Mouse (Mus musculus) liver, embryonic 13.5 days (tissue): ENCODE measurements around the gene Bysl. TPM values are rescaled to one million over a fixed set of nuclear protein-coding genes. Genes with fewer than 3 reads are reported as not detected.
"Not testable (repeated sequence)": the region's sequence is repeated elsewhere in the genome, so short reads cannot be mapped to it uniquely, and the experiment has no call there.

ENCODE experiments used
- ATAC-seq: fragments of 200-750 bp; cut with Nextera tagmentation; 2 replicates; pipeline ENCODE4 v1.8.0; 2017; ENCODE audit warnings: low read depth, mild to moderate bottlenecking, moderate number of reproducible peaks, moderate library complexity
- DNase-seq: peaks from one replicate; pipeline ENCODE4 v3.0.0; 2022
- H3K27ac ChIP-seq: fragments of 300-500 bp; sonication (generic); 2 replicates; pipeline ENCODE4 v1.5.1; 2015; ENCODE audit warnings: moderate library complexity, mild to moderate bottlenecking, inconsistent platforms
- H3K27me3 ChIP-seq: fragments of 300-500 bp; sonication (generic); 2 replicates; pipeline ENCODE4 v1.6.1; 2015; ENCODE audit warnings: mild to moderate bottlenecking, inconsistent platforms
- H3K36me3 ChIP-seq: fragments of 300-500 bp; sonication (generic); 2 replicates; pipeline ENCODE4 v1.6.1; 2015; ENCODE audit warnings: mild to moderate bottlenecking, inconsistent platforms
- H3K4me1 ChIP-seq: fragments of 300-500 bp; sonication (generic); replicated peaks from 2 replicates; pipeline ENCODE4 v1.6.1; 2015; ENCODE audit warnings: inconsistent platforms
- H3K4me2 ChIP-seq: fragments of 300-500 bp; sonication (generic); 2 replicates; pipeline ENCODE4 v1.6.1; 2015; ENCODE audit warnings: inconsistent platforms, mild to moderate bottlenecking, moderate library complexity
- H3K4me3 ChIP-seq: fragments of 300-500 bp; sonication (generic); replicated peaks from 2 replicates; pipeline ENCODE4 v1.5.1; 2015; ENCODE audit warnings: mild to moderate bottlenecking, inconsistent platforms
- H3K9ac ChIP-seq: fragments of 300-500 bp; sonication (generic); 2 replicates; pipeline ENCODE4 v1.6.1; 2015; ENCODE audit warnings: mild to moderate bottlenecking, inconsistent platforms
- H3K9me3 ChIP-seq: fragments of 300-500 bp; sonication (generic); replicated peaks from 2 replicates; pipeline ENCODE4 v1.6.1; 2016; ENCODE audit warnings: inconsistent platforms
- WGBS: fragments of 180-500 bp; shearing (Covaris S2); methylation state at CpG from one replicate; pipeline ENCODE4 v1.1.7; 2015; ENCODE audit not compliant: insufficient replicate concordance; 5-methylcytosine and 5-hydroxymethylcytosine counted together
- polyA plus RNA-seq: library from polyadenylated mRNA; unstranded; fragments of >200 nt; fragmentation: Nextera tagmentation; extraction: Ambion mirVana; gene quantifications from 2 replicates; pipeline ENCODE4 v1.2.1, GENCODE M21; 2015

Bysl gene
- polyA plus RNA-seq, 1 experiment from 2014 or later, result 28.4 TPM

DNA sequence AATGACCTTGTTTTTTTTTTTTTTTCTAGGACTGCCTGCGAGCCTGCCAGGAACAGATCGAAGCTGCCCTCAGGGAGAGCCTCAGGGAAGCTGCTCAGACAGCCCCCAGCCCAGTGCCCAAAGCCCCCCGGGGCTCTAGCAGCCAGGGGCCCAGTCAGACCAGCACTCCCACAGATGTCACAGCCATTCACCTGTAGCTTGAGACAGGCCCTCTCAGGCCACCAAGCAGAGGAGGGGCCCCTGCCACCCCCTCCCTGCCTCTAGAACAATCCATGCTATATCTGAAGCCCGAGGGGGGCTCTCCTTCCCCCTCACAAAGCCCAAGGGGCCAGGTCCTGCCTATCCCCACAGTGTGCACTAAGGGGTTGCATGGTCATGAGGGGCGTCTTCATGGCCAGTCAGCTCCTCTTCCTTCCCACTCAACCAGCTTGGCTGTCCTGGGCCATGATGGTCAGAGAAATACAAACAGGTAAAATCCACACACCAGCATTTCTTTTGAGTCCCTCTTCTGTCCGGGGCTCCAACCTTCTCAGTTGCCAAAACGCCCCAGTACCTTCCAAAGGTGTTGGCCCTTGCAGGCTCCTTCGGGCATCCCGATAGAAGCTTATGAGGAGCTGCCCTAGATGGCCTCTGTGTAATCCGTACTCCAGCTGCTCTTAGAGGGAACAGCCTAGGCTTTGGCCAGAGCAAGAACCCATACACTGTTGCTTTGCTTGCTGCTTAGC is 12.6 kb downstream of the Bysl start:
- Histone ChIP-seq H3K4me2 (peak overlapping the region; percentile 97), H3K27ac (peak overlapping the region; percentile 100), H3K4me1 (peaks cover 72% of the 10 kb centered on the region), H3K4me3 (peak overlapping the region; percentile 72), H3K36me3 (peaks cover 83% of the 10 kb centered on the region), H3K9ac (peak overlapping the region; percentile 89)
- not testable (repeated sequence) for DNase-seq, ATAC-seq, H3K27me3 ChIP-seq, H3K9me3 ChIP-seq
- 62% methylated on average over 10 of the region's 10 CpGs for WGBS

DNA sequence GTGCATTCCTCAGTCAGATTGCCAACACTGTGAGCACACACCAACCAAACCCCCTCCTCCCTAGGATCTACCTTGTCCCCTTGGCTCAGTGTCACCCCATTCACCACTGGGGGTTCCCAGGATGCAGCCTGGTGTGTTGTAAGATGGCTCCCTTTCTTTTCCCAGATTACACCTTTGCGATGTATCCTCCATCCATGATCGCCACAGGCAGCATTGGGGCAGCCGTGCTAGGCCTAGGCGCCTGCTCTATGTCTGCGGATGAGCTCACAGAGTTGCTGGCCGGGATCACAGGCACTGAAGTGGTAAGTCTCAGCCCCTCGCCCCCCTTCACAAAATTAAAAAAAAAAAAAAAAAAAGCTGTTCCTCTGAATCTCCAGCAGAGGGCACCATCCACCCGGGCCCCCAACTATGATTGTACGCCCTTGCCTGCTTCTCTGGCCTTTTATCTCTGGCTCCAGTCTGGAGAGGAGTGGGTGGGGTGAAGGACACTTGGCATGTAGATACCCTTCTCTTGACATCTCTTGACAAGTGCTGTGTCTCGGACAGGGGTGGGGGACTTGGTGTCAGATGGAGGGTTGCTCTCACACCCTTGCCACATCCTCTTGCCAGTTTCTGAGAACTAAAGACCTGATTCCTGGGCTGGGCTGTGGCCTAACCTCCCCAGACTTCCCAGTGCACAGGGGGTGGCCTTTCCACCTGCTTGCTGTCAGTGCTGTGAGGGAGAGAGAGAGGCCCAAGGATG is 13.3 kb downstream of the Bysl start:
- Histone ChIP-seq H3K4me3 (peak overlapping the region; percentile 72), H3K27me3 (no peaks in the 10 kb centered on the region), H3K27ac (peak overlapping the region; percentile 100), H3K9me3 (no peaks in the 10 kb centered on the region), H3K4me2 (peak overlapping the region; percentile 97), H3K9ac (peak overlapping the region; percentile 89), H3K36me3 (peaks cover 77% of the 10 kb centered on the region), H3K4me1 (peaks cover 74% of the 10 kb centered on the region)
- DNase-seq (peak; percentile 90), ATAC-seq (peak; percentile 74)
- WGBS, result 20% methylated on average over 10 of the region's 10 CpGs

DNA sequence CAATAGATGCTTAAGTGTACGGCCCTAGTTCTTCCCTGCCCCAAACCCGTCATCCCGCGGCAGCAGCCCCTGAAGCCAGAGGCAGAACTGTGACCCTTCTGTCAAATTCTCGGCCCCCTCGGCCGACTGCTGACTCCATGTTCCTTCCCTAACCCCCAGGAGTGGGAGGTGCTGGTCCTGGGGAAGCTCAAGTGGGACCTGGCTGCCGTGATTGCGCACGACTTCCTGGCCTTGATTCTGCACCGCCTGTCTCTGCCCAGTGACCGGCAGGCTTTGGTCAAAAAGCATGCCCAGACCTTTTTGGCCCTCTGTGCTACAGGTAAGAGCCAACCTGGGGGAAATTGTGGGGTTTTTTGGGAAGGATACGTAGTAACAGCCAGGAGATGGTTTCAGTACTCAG is 14.0 kb downstream of the Bysl start:
- peak overlapping the region; percentile 97 for H3K4me2 ChIP-seq
- 62% methylated on average over 13 of the region's 13 CpGs for WGBS
- peak overlapping the region; percentile 72 for H3K4me3 ChIP-seq
- no peaks in the 10 kb centered on the region for H3K9me3 ChIP-seq
- H3K27me3 ChIP-seq, result no peaks in the 10 kb centered on the region
- DNase-seq (no peak), ATAC-seq (no peak)
- peaks cover 81% of the 10 kb centered on the region for H3K4me1 ChIP-seq
- peak overlapping the region; percentile 89 for H3K9ac ChIP-seq
- peak overlapping the region; percentile 100 for H3K27ac ChIP-seq
- H3K36me3 ChIP-seq, result peaks cover 69% of the 10 kb centered on the region

DNA sequence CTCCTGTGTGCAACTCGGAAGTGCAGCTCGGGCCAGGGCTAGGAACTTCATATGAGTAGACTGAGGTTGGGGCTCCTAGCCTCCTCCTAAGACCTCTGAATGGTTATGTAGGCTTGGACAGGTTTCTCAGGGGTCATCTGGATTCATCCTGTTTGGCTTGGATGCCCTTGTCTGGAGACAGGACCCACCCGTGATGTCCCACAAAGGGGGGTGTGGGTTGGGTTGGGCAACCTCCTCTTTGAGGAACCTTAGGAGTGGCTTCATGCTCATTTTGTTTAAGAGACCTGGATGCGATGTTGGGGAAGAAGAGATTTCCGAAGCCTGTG is 14.5 kb downstream of the Bysl start:
- peaks cover 83% of the 10 kb centered on the region for H3K4me1 ChIP-seq
- peaks cover 65% of the 10 kb centered on the region for H3K36me3 ChIP-seq
- peak overlapping the region; percentile 72 for H3K4me3 ChIP-seq

DNA sequence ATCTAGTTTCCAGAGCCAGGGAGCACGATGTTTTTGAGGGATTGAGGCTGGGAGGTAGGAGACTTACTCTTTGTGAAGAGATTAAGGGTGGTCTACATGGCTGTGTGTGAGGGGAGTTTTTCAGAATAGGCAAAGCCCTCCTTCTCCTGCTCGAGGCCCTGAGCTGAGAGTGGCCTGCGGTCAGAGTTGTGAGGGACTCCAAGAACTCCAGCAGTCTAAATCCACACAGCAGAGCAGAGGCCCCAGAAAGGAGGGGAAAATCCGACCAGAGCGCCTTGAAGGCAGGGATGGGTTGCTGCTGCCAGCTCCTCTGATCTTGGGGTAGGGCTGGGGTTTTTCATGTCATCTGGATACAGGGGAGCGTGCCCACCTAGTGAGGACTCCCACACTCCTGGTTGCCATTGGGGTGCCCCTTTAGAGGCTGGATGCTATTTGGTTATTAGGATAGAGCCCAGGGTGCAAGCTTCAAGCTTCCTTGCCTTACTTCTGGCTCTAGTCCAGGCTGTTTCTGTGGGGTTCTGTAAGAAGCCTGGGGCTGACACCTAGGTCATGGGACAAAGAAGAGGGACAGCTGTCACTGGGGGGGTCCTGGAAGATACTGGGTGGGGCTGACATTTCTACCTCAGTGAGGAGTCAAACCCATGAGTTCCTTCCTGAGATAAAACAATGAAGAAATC is 15.0 kb downstream of the Bysl start:
- Histone ChIP-seq H3K9me3 (no peaks in the 10 kb centered on the region), H3K36me3 (peaks cover 60% of the 10 kb centered on the region), H3K4me3 (peak overlapping the region; percentile 72), H3K4me2 (peak overlapping the region; percentile 97), H3K27me3 (no peaks in the 10 kb centered on the region), H3K27ac (peak overlapping the region; percentile 100), H3K9ac (peak overlapping the region; percentile 89), H3K4me1 (peaks cover 83% of the 10 kb centered on the region)
- ATAC-seq (no peak), DNase-seq (no peak)
- 31% methylated on average over 6 of the region's 6 CpGs for WGBS

More for the DNA sequence above, 14.5 kb downstream of the Bysl start:
- ATAC-seq, result no peak
- WGBS, result 39% methylated on average over 5 of the region's 5 CpGs
- Histone ChIP-seq H3K4me2 (peak overlapping the region; percentile 97), H3K27me3 (no peaks in the 10 kb centered on the region), H3K27ac (peak overlapping the region; percentile 100), H3K9ac (peak overlapping the region; percentile 89), H3K9me3 (no peaks in the 10 kb centered on the region)
- DNase-seq, result no peak

DNA sequence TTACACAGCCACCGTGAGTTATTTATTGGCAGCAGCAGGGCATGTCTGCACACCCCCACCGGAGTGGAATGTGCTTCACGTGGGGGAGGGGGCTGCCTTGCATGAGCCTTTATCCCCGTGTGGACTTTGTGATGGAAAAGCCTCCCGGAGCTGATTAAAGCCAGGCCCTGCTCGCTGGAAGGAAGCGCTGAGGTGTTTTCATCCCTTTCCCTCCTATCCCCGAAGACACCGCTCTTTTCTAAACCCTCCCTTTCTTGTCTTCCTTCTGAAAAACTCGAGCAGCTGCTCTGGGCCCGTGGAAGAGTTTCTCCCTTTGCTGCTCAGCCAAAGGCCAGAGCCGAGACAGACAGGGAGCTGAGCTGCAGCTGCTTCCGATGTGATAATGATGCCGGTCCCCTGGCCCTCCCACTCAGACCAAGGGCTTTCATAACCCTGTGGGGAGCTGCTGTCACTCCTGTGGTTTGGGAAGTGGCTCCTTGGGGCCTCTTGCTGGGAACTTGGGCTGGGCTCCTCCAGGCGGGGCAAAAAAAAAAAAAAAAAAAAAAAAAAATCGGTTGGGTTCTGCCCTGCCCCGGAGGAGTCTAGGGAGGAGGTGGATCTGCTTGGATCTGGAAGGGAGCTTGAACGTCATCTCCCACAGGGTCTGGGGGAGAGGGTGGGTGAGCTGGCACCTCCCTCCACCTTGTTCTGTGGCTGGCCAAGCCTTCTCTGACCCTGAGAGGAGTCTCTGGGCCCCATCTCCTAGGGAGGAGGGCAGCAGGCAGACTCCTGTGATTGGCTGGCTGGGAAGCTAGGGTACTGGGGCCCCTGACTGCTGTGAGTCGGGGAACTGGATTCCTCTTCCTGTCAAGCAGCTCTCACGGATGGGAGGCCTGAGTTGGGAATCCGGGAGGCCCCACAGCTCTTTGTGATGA is 15.8 kb downstream of the Bysl start:
- H3K4me2 ChIP-seq, result peak overlapping the region; percentile 97
- peak overlapping the region; percentile 89 for H3K9ac ChIP-seq
- peak overlapping the region; percentile 100 for H3K27ac ChIP-seq
- H3K4me1 ChIP-seq, result peaks cover 83% of the 10 kb centered on the region
- no peaks in the 10 kb centered on the region for H3K9me3 ChIP-seq
- peaks cover 52% of the 10 kb centered on the region for H3K36me3 ChIP-seq
- under 1% methylated on average over 21 of the region's 21 CpGs for WGBS
- ATAC-seq, result peak; percentile 78
- peak overlapping the region; percentile 72 for H3K4me3 ChIP-seq
- no peaks in the 10 kb centered on the region for H3K27me3 ChIP-seq
- DNase-seq, result peak; percentile 90

DNA sequence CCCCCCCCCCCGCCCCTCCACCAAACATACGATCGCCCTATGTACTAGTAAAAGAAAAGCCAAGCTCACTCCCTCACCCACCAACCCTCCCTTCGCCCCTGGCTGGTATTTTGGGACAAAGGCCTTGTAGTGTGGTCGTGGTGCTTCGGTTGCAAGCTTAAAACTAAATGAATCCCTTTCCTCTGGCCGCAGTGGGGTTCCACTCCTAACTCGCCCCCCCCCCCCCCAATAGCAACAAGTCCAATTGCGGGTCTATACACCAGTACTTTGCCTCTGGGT is 16.4 kb downstream of the Bysl start:
- Histone ChIP-seq H3K4me2 (peak overlapping the region; percentile 97), H3K27me3 (no peaks in the 10 kb centered on the region), H3K4me1 (peaks cover 80% of the 10 kb centered on the region), H3K9ac (peak overlapping the region; percentile 89), H3K27ac (peak overlapping the region; percentile 100), H3K4me3 (peak overlapping the region; percentile 72), H3K36me3 (peaks cover 46% of the 10 kb centered on the region), H3K9me3 (no peaks in the 10 kb centered on the region)
- ATAC-seq (no peak), DNase-seq (no peak)
- under 1% methylated on average over 9 of the region's 9 CpGs for WGBS

DNA sequence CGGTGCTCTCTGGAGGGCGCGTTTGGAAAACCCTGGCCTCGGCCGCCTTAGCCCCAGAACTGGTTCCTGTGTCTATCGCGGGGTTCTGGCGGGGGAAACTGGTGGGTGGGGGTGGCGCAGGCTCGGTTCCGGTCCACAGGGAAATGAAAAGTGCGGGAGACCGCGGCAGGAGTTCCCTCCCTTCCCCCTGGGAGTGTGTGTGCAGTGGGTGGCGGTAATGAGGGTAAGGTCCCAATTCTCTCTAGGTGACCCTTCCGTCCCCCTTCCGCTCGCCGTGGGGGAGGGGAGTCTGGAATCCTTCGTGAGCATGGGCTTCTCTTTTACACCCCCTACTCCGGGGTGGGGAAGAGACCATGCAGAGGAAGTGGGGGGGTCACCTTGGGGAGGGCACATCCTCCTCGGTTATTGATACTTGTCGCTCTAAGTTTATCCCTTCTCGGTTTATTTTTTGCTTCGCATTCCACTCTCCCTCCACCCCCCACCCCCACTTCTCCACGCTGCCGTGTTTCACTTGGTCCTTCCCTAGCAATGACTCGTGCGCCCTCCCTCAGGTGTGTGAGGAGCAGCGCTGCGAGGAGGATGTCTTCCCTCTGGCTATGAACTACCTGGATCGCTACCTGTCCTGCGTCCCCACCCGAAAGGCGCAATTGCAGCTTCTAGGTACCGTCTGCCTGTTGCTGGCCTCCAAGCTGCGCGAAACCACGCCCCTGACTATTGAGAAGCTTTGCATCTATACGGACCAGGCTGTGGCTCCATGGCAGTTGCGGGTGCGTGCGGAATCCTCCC is 16.9 kb downstream of the Bysl start:
- peak; percentile 63 for DNase-seq
- peaks cover 40% of the 10 kb centered on the region for H3K36me3 ChIP-seq
- peaks cover 78% of the 10 kb centered on the region for H3K4me1 ChIP-seq
- H3K27ac ChIP-seq, result peak overlapping the region; percentile 100
- H3K9ac ChIP-seq, result peak overlapping the region; percentile 89
- WGBS, result under 1% methylated on average over 43 of the region's 43 CpGs
- ATAC-seq, result 0 out of 2 replicates have a peak, but pooled peaks have one; percentile 2
- H3K4me3 ChIP-seq, result peak overlapping the region; percentile 72
- no peaks in the 10 kb centered on the region for H3K27me3 ChIP-seq
- no peaks in the 10 kb centered on the region for H3K9me3 ChIP-seq
- H3K4me2 ChIP-seq, result peak overlapping the region; percentile 97

DNA sequence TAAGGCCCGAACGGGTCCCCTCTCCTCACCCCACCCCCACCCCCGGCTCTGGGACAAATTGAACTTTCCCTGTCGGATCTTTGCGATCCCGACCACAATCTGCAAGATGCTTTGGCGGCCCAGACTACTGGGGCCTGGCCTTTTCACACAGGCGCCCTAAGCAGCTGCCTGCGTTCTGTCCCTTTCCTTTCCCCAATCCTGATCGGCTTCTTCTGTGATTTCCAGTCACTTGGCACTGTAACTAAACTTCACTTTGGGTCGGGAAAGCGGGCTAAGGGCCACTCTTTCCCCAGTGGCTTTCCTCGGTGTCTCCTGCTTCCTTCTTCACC is 17.5 kb downstream of the Bysl start:
- peak overlapping the region; percentile 100 for H3K27ac ChIP-seq
- ATAC-seq (no peak), DNase-seq (no peak)
- peaks cover 76% of the 10 kb centered on the region for H3K4me1 ChIP-seq
- H3K4me2 ChIP-seq, result peak overlapping the region; percentile 97
- H3K27me3 ChIP-seq, result no peaks in the 10 kb centered on the region
- peak overlapping the region; percentile 89 for H3K9ac ChIP-seq
- no peaks in the 10 kb centered on the region for H3K9me3 ChIP-seq
- peak overlapping the region; percentile 72 for H3K4me3 ChIP-seq
- H3K36me3 ChIP-seq, result peaks cover 35% of the 10 kb centered on the region
- under 1% methylated on average over 13 of the region's 13 CpGs for WGBS

DNA sequence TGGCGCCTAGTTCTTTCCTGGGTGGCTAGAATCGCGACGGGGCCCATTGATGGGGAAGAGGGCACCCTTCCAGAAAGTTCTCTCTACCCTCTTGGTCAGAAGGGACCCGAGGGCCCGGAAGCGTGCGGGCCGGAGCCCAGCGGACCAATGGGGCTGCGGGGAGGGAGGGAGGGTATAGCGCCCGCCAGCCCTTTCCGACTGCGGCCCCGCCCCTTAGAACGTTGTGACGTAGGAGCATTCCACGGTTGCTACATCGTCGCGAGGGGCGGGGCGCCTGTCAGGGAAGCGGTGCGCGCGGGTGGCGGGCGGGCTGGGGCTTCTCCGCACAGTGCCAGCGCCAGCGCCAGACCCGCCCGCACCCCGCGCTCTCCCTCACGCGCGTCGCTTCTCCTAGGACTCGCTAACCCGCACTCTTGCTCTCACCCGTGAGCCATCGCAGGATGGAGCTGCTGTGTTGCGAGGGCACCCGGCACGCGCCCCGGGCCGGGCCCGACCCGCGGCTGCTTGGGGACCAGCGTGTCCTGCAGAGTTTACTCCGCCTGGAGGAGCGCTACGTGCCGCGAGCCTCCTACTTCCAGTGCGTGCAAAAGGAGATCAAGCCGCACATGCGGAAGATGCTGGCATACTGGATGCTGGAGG is 18.0 kb downstream of the Bysl start:
- H3K4me1 ChIP-seq, result peaks cover 71% of the 10 kb centered on the region
- H3K4me2 ChIP-seq, result peak overlapping the region; percentile 97
- peaks cover 30% of the 10 kb centered on the region for H3K36me3 ChIP-seq
- no peaks in the 10 kb centered on the region for H3K27me3 ChIP-seq
- DNase-seq (peak; percentile 93), ATAC-seq (peak; percentile 71)
- peak overlapping the region; percentile 100 for H3K27ac ChIP-seq
- H3K9me3 ChIP-seq, result no peaks in the 10 kb centered on the region
- peak overlapping the region; percentile 72 for H3K4me3 ChIP-seq
- under 1% methylated on average over 57 of the region's 63 CpGs for WGBS
- H3K9ac ChIP-seq, result peak overlapping the region; percentile 89
